Mouse (Mus musculus) liver, adult 2 months (tissue): ENCODE results near the gene Gm20503.

Experiments
- CTCF ChIP-seq: fragments of 200-500 bp; IDR thresholded peaks from 2 replicates; pipeline ENCODE4 v1.5.1; 2011; ENCODE audit warnings: low read depth, low read length, control low read depth
- POLR2A ChIP-seq: fragments of 200-500 bp; IDR thresholded peaks from 2 replicates; pipeline ENCODE4 v1.6.1; 2011; ENCODE audit warnings: low read length, control low read depth; ENCODE audit not compliant: insufficient read depth; ENCODE audit errors: extremely low read depth

DNA sequence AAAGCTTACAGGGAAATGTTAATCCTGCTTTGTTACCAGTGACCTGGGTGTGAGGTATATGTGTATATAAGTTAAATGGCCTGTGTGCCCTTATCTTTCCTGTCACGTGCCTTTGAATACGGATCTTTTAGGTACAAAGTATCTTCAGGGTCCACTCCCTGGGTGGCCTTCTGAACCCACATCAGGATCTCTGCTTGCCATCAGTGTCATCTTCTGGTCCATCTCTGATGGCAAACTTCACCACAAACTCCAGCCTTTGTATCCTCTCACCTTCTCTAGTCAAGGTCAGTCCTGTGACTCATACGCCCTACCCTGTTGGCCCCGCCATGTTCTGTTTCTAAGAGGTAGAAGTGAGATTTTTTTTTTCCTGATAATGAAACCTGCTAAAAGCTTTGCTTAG, 8.2 kb upstream of the Gm20503 start, which contains the start of gene Dnajc25:
- TF ChIP-seq CTCF (no peak), POLR2A (no peak)
